Comparison of ENCODE assay signal across 27 mouse cellular contexts in the genomic region with DNA sequence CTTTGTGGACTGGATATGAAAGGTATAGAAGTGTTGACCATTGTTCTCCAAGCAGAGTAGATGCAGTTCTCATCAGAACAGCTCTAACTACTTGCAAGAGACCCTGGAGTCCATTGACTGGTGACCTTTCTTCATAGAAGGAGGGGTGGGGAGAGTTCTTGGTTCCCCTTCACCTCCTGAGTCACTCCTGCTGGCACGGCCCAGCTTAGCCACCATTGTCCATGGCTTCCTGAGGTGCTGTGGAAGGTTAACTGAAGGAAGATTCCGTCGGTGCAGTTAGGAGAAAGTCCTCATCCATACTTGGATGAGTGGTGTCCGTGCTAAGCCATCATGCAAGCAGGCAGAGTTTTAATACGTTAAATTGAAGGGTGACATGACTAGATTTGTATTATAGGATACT.
"Had no signal": no experiment of that assay in that cellular context is flagged by ENCODE, and none has a peak within 500 bp of the region (broad histone marks: within the 10 kb centered on the region; RNA-seq: fewer than 3 reads in every experiment).

No protein-coding gene starts in this region.

- H3K9ac ChIP-seq: heart, embryonic 13.5 days; heart, embryonic 15.5 days; hindbrain, embryonic 12.5 days; hindbrain, embryonic 14.5 days; intestine, embryonic 15.5 days; limb, embryonic 12.5 days; liver, embryonic 13.5 days; liver, embryonic 15.5 days had no signal

- DNase-seq: gastrocnemius, postnatal 10 days; gastrocnemius, postnatal 25 days; heart, postnatal 14 days; heart, postnatal 4 days; kidney, adult 18-20 months; kidney, adult 8-10 months; kidney, postnatal 10 days; kidney, postnatal 25 days; kidney, postnatal 4 days; layer of hippocampus, adult 9-11 months; liver; liver, embryonic 13.5 days had no signal

- H3K9me3 ChIP-seq: heart, embryonic 10.5 days; heart, embryonic 13.5 days; heart, embryonic 15.5 days; hindbrain, embryonic 10.5 days; hindbrain, embryonic 12.5 days; intestine, embryonic 15.5 days; limb, embryonic 10.5 days; limb, embryonic 12.5 days; liver, embryonic 13.5 days; liver, embryonic 15.5 days had no signal

- H3K27me3 ChIP-seq: heart, embryonic 13.5 days; heart, embryonic 15.5 days; hindbrain, embryonic 12.5 days; intestine, embryonic 15.5 days; limb, embryonic 12.5 days; liver, embryonic 13.5 days; liver, embryonic 15.5 days had no signal

- ATAC-seq: forebrain, embryonic 16.5 days; hindbrain, embryonic 16.5 days; inflammation-experienced regulatory T-cells, adult 6 months; intestine, embryonic 15.5 days; intestine, postnatal 0 days had no signal

- H3K27ac ChIP-seq: heart, embryonic 10.5 days; heart, embryonic 13.5 days; heart, embryonic 15.5 days; hindbrain, embryonic 10.5 days; hindbrain, embryonic 12.5 days; hindbrain, embryonic 14.5 days; intestine, embryonic 15.5 days; left cerebral cortex, adult 2 months; limb, embryonic 10.5 days; limb, embryonic 12.5 days; liver, embryonic 13.5 days; liver, embryonic 15.5 days had no signal

- H3K36me3 ChIP-seq: heart, embryonic 10.5 days; heart, embryonic 13.5 days; heart, embryonic 15.5 days; hindbrain, embryonic 10.5 days; hindbrain, embryonic 12.5 days; intestine, embryonic 15.5 days; limb, embryonic 10.5 days; limb, embryonic 12.5 days; liver, embryonic 13.5 days; liver, embryonic 15.5 days had no signal

- H3K4me2 ChIP-seq: heart, embryonic 13.5 days; heart, embryonic 15.5 days; hindbrain, embryonic 12.5 days; hindbrain, embryonic 14.5 days; intestine, embryonic 15.5 days; limb, embryonic 12.5 days; liver, embryonic 13.5 days; liver, embryonic 15.5 days had no signal

- H3K4me3 ChIP-seq: heart, embryonic 10.5 days; heart, embryonic 13.5 days; heart, embryonic 15.5 days; hindbrain, embryonic 10.5 days; hindbrain, embryonic 12.5 days; intestine, embryonic 15.5 days; left cerebral cortex, adult 2 months; limb, embryonic 10.5 days; limb, embryonic 12.5 days; liver, embryonic 13.5 days; liver, embryonic 15.5 days had no signal

- H3K4me1 ChIP-seq: liver, embryonic 13.5 days; liver, embryonic 15.5 days had no signal
